Mouse (Mus musculus) retina, embryonic 14.5 days (tissue): ENCODE measurements around the gene Psmc4.

ENCODE experiments used
- DNase-seq: peaks from one replicate; pipeline ENCODE4 v3.0.0-alpha.2; 2015; ENCODE audit warnings: low spot score

The Psmc4 gene

DNA sequence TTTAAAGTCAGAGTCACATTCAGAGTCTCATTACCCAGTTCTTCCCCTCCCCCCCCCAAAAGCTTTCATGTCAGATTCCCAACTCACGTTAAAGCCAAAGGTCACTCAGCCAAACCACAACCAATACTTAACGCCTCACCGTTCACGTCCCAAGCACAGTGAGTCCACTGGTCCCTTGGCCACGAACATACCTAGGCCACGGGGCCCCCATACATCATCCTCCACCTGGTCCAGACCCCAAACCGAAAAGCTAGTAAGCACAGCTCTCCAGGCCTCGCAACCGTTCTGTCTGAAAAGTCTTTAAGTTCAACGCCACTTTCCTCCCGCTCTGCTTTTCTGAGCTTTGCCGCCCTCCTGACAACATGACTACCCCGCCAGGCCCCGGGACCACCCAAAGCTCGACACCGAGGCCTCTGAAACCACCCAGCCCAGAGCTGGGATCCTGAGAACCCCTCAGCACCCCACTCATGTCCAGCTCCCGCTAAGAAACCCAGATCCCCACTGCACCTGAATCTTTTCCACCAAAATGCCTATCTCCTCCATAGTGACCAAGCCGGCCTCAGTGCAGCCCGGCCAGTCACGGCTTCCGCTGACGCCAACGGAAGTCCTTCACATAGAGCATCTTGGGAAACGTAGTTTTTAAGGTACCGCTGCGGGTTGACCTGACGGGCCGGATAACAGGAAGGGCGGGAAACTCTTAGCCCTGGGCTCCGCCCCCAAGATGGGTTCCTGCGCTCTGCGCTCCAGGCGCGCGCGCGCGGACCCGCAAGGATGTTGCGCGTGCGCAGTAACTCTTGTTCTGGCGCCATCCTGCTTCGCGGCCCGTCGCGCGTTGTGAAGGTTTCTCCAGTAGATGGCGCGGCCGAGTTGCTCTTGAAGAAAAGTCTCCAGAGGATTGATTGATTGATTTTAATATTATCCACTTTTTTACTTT is at the start of gene Psmc4:
Gene Psmc4 (minus strand): TSS at position 626 of the 934 bp plus-strand sequence.
- DNase-seq: peak; percentile 100

DNA sequence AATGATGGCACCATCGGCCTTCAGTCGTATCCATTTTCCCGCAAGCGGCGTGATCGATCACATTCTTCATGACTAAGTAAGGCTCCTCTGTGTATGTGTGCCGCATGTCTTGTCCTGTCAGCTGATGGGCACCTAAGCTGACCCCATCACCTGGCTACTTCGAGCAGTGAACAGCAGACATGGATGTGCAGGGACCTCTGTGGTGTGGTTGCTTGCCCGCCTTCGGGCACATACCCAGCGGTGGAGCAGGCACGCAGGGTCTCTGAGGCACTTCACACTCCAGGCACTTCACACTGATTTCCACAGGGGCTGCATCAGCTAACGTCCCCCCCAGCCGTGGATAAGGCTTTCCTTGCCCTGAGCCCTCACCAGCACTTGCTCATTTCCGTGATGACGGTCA is 49.2 kb upstream of the Psmc4 start:
- DNase-seq: no peak

DNA sequence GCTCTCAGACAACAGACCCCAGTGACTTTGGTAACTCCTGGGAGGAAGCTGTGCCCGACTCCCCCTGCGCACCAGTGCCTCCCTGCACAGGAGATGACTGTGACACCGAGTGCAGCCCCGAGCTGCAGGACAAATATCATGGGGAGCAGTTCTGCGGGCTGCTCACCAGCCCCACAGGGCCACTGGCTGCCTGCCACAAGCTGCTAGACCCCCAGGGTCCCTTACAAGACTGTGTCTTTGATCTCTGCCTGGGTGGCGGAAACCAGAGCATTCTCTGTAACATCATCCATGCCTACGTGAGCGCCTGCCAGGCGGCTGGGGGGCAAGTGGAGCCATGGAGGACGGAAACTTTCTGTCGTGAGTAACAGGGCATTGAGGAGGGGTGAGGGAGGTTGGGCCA is 43.6 kb upstream of the Psmc4 start:
- no peak for DNase-seq

DNA sequence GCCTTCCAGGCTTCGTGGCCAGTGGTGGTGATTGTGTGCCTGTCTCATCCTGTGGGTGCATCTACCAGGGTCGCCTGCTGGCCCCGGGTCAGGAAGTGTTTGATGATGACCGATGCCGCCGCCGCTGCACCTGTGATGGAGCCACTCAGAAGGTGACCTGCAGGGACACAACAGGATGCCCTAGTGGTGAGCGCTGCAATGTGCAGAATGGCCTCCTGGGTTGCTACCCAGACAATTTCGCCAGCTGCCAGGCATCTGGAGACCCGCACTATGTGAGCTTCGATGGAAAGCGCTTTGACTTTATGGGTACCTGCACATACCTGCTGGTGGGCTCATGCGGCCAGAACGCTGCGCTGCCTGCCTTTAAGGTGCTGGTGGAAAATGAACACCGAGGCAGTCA is 36.3 kb upstream of the Psmc4 start:
- no peak for DNase-seq

DNA sequence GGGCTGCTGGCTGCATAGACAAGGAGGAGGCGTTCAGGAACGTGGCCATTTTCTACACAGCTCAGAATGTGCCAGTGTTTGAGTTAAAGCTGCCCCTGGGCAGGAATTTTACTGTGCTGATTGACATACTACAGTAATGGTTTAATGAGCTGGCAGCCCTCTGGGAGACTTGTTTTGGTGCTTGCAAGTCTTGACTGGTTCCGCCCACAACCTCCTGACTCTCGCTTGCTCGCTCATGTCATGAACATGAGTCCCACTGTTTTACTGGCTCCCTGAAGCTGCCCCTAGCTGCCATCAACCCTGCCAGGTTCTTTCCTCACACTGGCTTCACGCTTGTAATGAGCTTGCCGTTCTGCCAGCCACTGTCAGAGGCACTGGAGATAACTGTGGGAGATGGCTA is 34.3 kb upstream of the Psmc4 start:
- no peak for DNase-seq

DNA sequence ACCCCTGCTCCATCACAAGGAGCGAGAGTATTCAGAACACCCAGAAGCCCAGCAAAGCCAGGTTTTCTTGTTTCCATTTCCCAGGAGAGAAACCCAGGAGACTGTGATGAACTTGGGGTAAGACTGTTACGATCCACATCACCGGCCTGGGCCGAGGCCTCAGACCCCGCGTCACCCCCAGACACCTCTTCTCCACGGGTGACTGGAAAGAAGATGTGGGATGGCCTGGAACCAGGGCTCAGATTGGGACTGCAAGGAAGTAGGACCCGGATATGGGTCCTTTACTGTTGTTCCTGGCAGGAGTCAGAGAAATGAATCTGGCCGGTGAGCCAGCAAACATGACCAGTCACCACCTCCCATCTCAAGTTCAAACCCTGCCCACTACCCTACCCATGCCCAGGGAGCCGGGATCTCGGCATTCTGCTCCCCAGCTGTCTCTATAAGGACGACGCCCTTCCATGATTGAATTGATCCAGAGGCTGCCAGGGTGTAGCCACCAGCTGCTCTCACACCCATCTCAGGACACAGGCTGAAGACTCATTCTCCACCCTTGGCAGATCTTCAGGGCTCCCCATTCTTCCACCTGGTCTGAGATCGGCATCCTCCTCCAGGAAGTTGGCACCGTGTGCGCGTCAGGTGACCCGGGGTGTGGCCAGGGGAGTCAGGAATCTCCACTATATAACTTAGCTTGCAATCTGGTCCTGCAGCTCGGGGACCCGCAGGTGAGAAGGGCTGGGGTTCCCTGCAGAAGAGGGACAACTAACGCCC is 20.8 kb upstream of the Psmc4 start, which contains the start of gene Fcgbp:
Gene Fcgbp (plus strand): TSS at position 706 of the 768 bp plus-strand sequence.
- DNase-seq: no peak

DNA sequence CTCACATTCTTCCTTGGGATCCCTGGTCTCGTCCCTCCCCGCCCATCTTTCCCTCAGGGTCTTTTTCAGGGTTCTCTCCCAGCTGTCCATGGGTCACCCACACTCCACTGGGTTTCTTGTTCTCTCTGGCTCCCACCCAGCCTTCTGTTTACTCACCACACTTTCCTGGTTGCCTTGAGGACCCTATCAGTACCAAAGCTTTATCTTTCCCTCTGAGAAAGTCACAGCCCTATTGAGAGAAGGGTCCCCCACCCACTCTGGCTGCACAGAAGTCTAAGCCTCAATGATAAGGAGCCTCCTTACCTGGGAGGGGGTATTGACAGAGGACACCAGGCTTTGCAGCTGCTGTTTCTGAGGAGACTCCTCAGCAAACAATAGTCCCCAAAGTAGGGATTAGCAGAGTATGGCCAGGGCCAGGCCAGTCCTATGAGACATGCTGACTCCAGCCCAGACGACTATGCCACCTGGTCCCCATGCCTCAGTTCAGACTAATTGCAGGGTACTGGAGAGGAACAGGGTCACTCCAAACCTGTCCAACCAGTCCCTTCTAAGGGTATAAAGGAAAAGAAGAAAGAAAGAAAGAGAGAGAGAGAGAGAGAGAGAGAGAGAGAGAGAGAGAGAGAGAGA is 19.8 kb upstream of the Psmc4 start:
- DNase-seq: no peak

DNA sequence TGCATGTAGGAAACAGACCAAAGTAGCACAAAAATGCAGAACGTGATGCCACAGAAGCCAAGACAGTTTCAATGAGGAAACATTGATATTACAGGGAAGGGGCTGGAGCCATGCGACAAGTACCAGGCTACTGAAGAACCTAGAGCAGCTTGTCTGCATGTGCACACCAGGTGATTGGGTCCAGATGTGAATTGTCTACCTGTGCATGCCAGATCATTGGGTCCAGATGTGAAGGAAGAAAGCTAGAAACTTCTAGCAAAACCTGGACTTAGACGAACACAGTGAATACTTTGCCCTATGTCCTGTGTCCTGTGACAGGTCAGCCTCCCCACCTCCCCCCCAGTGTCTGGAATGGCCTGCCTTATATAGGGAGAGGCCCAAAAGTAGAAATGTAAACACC is 18.8 kb upstream of the Psmc4 start:
- DNase-seq: no peak

DNA sequence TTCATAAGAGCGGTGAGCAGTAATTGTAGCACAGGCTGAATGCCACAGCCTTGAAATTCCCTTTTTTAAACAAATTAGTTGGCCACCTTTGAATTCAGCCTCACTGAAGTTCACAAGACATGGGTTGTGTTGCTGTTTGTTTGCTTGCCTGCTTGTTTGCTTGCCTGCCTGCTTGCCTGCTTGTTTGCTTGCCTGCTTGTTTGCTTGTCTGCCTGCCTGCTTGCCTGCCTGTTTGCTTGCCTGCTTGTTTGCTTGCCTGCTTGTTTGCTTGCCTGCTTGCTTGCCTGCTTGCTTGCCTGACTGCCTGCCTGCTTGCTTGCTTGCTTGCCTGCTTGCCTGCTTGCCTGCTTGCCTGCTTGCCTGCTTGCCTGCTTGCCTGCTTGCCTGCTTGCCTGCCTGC is 10.1 kb upstream of the Psmc4 start:
- DNase-seq: no peak

DNA sequence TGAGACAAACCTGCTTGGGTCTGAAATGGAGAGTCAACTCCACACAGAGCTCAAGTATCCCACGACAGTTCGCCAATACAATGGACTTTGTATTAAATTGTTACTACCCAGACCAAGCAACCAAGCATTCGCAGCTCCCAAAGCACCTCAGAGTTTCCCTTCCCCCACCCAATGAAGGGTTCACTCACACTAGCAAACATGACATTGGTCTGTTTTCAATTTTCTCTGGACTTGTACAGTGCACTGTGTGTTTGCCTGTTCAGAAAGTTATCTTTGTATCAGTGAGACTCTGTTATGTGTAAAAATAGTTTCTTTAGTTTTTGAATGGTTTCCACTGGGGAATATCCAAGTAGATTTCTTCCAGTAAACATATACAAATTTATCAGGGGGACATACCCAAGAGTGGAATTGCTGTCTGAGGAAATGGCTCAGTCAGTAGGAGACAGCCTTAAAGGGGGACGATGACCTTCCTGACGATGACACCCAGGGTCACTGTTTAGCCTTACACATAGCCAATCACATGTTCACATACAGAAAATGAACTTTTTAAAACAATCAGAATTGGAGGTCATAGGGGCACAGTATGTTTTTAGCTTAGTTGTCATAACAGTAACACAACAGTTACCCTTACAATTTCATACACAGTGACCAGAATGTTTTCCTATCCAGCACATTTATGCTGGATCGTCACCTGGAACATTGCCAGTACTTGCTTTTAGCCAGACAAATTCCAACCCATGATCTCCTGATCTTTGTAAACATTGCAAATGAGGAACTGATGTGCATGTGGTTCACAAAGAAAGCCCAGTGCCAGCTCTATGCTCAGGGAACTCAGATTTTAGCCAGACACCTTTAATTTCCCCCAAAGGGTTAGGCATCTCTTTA is 3.4 kb upstream of the Psmc4 start:
- no peak for DNase-seq

DNA sequence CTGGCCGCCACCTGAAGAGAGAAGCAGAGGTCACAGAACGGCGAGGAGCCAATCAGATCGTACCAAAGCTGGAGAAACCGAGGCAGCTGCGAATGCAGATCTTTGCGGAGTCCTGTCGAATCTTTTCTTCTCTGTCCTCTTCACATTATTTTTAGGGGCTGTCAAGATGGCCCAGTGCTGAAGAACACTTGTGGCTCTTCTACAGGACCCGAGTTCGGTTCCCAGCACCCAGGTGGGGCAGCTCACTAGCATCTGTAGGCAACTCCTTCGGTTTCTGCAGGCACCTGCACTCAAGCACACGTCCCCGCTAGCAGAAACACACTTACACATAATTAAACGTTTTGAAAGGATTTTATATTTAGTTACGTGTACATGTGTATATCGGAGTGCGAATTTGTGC is 683 bp upstream of the Psmc4 start:
- DNase-seq: no peak

DNA sequence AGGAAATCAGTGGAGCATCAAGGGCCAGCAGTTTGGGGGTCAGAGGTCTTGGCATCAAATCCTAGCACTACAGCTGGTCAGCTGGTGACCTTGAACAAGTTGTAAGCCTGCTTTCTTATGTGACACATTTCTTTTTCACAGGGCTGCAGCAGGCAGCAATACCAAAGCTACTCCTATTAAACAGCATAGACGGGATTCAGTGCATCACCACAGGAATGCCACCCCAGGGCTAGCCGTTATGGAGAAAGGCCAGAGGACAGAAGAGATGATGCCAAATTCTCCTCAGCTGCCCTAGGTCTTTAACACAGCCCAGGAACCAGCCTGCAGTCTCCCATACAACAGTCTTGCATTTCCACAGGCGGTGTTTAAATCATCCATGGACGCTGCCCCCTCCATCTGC is 5.4 kb downstream of the Psmc4 start:
- no peak for DNase-seq

DNA sequence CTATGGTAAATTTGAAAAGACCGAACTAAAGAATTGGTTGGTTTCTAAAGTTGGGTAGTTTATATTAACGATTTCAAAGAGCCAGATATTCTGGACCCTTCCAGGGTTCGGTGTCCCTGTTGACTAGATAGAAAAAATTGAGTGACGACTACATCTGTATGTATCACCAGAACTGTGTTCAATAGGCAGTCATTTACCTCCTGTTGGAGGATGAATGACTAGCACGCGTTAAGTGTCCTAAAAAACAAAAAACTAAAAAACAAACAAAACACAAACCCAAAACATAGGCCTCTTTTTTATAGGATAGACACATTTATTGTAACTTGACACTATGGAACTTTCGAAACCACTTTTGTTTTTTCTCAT is 35.5 kb downstream of the Psmc4 start:
- DNase-seq: no peak

DNA sequence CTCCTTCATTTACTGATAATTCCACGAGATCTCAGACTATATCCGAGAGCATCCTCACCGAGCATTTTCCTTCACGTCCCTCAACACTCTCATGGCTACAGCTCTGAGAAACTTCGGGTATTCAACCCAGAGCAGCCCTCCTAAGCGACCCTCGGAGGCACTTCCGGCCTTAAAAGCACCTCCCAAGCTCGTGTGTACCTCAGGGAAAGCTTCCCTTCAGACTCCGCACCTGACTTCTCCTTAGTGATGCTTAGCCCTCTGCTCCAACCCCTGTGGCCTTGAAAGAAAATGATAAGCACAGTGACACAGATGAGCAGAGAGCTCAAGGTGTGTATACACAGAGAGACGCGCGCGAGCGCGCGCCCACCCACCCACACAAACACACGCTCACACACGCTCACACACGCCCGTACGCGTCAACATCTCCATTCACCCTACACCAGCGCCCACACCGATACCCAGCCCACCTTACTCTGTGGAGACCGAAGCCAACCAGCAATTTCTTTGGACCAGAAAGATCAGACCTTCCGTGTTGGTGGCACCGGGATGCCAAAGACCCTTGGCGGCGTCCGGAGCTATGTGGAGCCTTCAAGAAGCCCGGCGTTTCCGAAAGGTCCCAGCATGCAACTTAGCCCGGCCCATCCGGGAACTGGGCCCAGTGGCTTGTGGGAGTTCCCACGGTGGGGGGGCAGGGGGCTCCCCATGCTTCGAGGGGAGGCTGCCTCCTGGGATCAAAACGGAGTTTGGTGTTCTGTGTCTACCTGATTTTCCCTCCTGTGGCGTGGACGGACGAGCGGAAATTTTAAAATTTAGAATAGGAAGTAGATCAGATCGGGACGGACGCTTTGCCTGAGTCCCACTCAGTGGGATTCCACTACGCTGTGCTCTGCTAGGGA is 36.1 kb downstream of the Psmc4 start, which contains the start of gene Zfp850:
Gene Zfp850 (minus strand): TSS at position 567 of the 896 bp plus-strand sequence.
- DNase-seq: peak; percentile 84

DNA sequence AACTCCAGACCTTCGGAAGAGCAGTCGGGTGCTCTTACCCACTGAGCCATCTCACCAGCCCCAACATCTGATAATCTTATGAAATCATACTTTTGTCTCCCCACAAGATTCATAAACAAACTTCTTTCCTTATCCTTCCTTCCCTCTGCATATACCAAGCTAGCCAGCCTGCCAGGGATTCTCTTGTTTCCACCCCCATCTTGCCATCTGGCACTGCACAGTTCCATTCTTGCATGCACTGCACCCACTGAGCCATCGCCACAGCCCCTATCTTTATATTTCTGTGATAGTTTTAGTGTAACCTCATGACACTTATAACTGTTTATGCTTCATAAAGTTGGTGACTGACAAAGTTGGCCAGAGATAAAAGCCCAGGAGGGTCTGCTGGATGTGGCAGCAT is 39.6 kb downstream of the Psmc4 start:
- DNase-seq: no peak
